Mouse (Mus musculus) frontal cortex, postnatal 10 days (tissue): ENCODE measurements around the gene Atg13.

Experiments used
- DNase-seq, 2 experiments: peaks; one replicate each; pipeline ENCODE4 v3.0.0; 2022; ENCODE audit warnings: low spot score in 2 of 2, mixed read lengths in 1 of 2

Atg13 gene

GRCm38 (mm10) chr2:91649152-91649551 lies 61.2 kb downstream of the Atg13 start:
- DNase-seq = no peak

- DNase-seq = peak in 1 of 2 experiments; percentile 40
Measured at GRCm38 (mm10) chr2:91646733-91647132, 63.6 kb downstream of the Atg13 start.

GRCm38 (mm10) chr2:91645811-91646210 lies 64.6 kb downstream of the Atg13 start:
- no peak for DNase-seq

GRCm38 (mm10) chr2:91645354-91645753 lies 65.0 kb downstream of the Atg13 start:
- DNase-seq = no peak

GRCm38 (mm10) chr2:91644021-91644420 lies 66.4 kb downstream of the Atg13 start:
- DNase-seq = no peak

- DNase-seq = no peak
Measured at GRCm38 (mm10) chr2:91642825-91643415, 67.5 kb downstream of the Atg13 start.

- no peak for DNase-seq
Measured at GRCm38 (mm10) chr2:91638931-91639330, 71.4 kb downstream of the Atg13 start.

- DNase-seq = no peak
Measured at GRCm38 (mm10) chr2:91636727-91637338, 73.5 kb downstream of the Atg13 start.

GRCm38 (mm10) chr2:91636229-91636628 lies 74.1 kb downstream of the Atg13 start, which contains the start of gene F2:
TSS of gene F2 (minus strand) at chr2:91636414.
- no peak for DNase-seq

- no peak for DNase-seq
Measured at GRCm38 (mm10) chr2:91635486-91635885, 74.9 kb downstream of the Atg13 start.

GRCm38 (mm10) chr2:91634841-91635240 lies 75.5 kb downstream of the Atg13 start:
- no peak for DNase-seq

GRCm38 (mm10) chr2:91633334-91633977 lies 76.9 kb downstream of the Atg13 start:
- DNase-seq = no peak

- no peak for DNase-seq
Measured at GRCm38 (mm10) chr2:91632316-91632715, 78.1 kb downstream of the Atg13 start.

GRCm38 (mm10) chr2:91631826-91632225 lies 78.5 kb downstream of the Atg13 start:
- DNase-seq = no peak

GRCm38 (mm10) chr2:91630384-91630783 lies 80.0 kb downstream of the Atg13 start:
- no peak for DNase-seq

- no peak for DNase-seq
Measured at GRCm38 (mm10) chr2:91629682-91630081, 80.7 kb downstream of the Atg13 start.

- no peak for DNase-seq
Measured at GRCm38 (mm10) chr2:91628171-91628570, 82.2 kb downstream of the Atg13 start.

GRCm38 (mm10) chr2:91627486-91627885 lies 82.9 kb downstream of the Atg13 start:
- DNase-seq = no peak
